Mouse (Mus musculus) monocyte, adult 2 months (primary cell): ENCODE data around the gene Tescl.

ENCODE experiments used
- DNase-seq, 2 experiments: peaks; one replicate each; pipeline ENCODE4 v3.0.0; 2022; ENCODE audit warnings: low spot score in 2 of 2, low read depth in 1 of 2

Tescl gene

GRCm38 (mm10) chr7:24300771-24301282 is 32.9 kb downstream of the Tescl start, which contains the start of gene Zfp61:
Gene Zfp61 (minus strand): TSS chr7:24301232.
- DNase-seq = no peak

- DNase-seq = no peak
Observed at GRCm38 (mm10) chr7:24299823-24300481, 33.8 kb downstream of the Tescl start.

- peak; percentile 16 to 25 for DNase-seq
Observed at GRCm38 (mm10) chr7:24298973-24299708, 34.6 kb downstream of the Tescl start.

GRCm38 (mm10) chr7:24298635-24298972 is 35.1 kb downstream of the Tescl start:
- DNase-seq = no peak

GRCm38 (mm10) chr7:24297361-24298095 is 36.2 kb downstream of the Tescl start:
- no peak for DNase-seq

- DNase-seq = no peak
Observed at GRCm38 (mm10) chr7:24296386-24296785, 37.4 kb downstream of the Tescl start.

GRCm38 (mm10) chr7:24295376-24295775 is 38.4 kb downstream of the Tescl start:
- DNase-seq = no peak

- no peak for DNase-seq
Observed at GRCm38 (mm10) chr7:24294763-24295162, 39.0 kb downstream of the Tescl start.

GRCm38 (mm10) chr7:24293061-24293851 is 40.5 kb downstream of the Tescl start:
- DNase-seq = no peak

GRCm38 (mm10) chr7:24291387-24292090 is 42.2 kb downstream of the Tescl start:
- DNase-seq = no peak

GRCm38 (mm10) chr7:24290106-24290693 is 43.5 kb downstream of the Tescl start:
- DNase-seq = no peak

- DNase-seq = no peak
Observed at GRCm38 (mm10) chr7:24288512-24288911, 45.2 kb downstream of the Tescl start.

- no peak for DNase-seq
Observed at GRCm38 (mm10) chr7:24287670-24288069, 46.1 kb downstream of the Tescl start.

GRCm38 (mm10) chr7:24286916-24287315 is 46.8 kb downstream of the Tescl start:
- DNase-seq = no peak

GRCm38 (mm10) chr7:24286090-24286489 is 47.6 kb downstream of the Tescl start:
- no peak for DNase-seq
